Mouse (Mus musculus): ENCODE measurements around the gene Wrap73. TPM values are rescaled to one million over a fixed set of nuclear protein-coding genes. Genes with fewer than 3 reads are reported as not detected.

Wrap73 gene
- polyA plus RNA-seq, 1 experiment from 2014 or later = 46.6 TPM

- Histone ChIP-seq H3K4me2 (replicated peaks) (no peak overlapping the region), H3K9ac (no peak overlapping the region), H3K27me3 (replicated peaks) (0 out of 2 replicates have a peak, but pooled peaks cover 3% of the 10 kb centered on the region), H3K4me1 (no peaks in the 10 kb centered on the region), H3K9me3 (no peaks in the 10 kb centered on the region), H3K4me3 (no peak overlapping the region), H3K27ac (no peak overlapping the region), H3K36me3 (no peaks in the 10 kb centered on the region)
- no peak for ATAC-seq (ENCODE audit: low FRiP score, low read depth)
- WGBS = 86% methylated on average over 9 of the region's 9 CpGs
These were observed 23.0 kb upstream of the Wrap73 start for GRCm38 (mm10) chr4:154119208-154119607.

DNA sequence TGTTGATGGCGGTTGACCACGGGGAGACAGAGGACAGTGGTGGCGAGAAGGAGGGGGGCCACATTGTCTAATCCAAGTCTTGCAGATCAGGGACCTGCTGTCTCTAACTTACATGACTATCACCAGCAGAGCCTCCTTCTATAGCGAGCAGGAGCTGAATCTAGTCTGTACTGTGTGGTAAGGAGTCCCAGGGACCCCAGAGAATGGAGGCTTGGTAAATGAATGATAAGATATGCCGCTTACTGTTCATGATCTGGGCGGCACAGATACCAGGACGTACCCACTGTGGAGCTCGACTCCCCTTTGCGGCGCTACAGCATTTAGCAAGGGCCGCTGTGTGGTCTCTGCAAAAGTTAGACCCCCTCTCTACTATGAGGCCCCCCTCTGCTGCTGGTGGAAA, 20.4 kb upstream of the Wrap73 start:
- ATAC-seq (ENCODE audit: low FRiP score, low read depth) = no peak
- Histone ChIP-seq H3K9ac (no peak overlapping the region), H3K4me3 (no peak overlapping the region), H3K36me3 (no peaks in the 10 kb centered on the region), H3K27me3 (replicated peaks) (0 out of 2 replicates have a peak, but pooled peaks cover 3% of the 10 kb centered on the region), H3K4me2 (replicated peaks) (no peak overlapping the region), H3K27ac (no peak overlapping the region), H3K4me1 (no peaks in the 10 kb centered on the region), H3K9me3 (no peaks in the 10 kb centered on the region)
- 78% methylated on average over 11 of the region's 11 CpGs for WGBS

DNA sequence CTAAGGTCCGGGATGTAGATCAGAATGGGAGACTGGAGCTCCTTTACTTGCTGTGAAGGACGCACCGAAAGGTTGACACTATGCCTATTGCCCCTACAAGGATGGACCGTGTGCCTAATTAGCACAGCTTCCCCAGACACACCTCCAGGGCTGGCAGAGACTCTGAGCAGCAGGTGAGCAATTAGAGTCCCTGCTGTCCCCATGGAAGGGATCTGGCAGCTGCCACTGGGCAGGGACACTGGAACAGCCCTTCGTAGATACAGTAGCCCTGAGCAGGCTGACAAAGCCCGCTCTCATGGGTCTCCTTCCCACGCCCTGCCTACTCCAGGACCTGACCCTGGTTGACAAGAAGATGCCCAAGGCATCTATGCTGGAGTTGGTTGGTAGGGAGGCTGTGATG, 19.8 kb upstream of the Wrap73 start:
- Histone ChIP-seq H3K27me3 (replicated peaks) (0 out of 2 replicates have a peak, but pooled peaks cover 3% of the 10 kb centered on the region), H3K4me3 (no peak overlapping the region), H3K4me1 (no peaks in the 10 kb centered on the region), H3K27ac (no peak overlapping the region), H3K9me3 (no peaks in the 10 kb centered on the region), H3K36me3 (no peaks in the 10 kb centered on the region), H3K4me2 (replicated peaks) (no peak overlapping the region), H3K9ac (no peak overlapping the region)
- ATAC-seq (ENCODE audit: low FRiP score, low read depth) = no peak
- 74% methylated on average over 7 of the region's 7 CpGs for WGBS

- ATAC-seq (ENCODE audit: low FRiP score, low read depth) = no peak
- 84% methylated on average over 6 of the region's 6 CpGs for WGBS
These were observed 18.6 kb upstream of the Wrap73 start for GRCm38 (mm10) chr4:154123553-154123952.

GRCm38 (mm10) chr4:154125202-154125601, 17.0 kb upstream of the Wrap73 start:
- Histone ChIP-seq H3K27ac (no peak overlapping the region), H3K4me3 (no peak overlapping the region), H3K9me3 (no peaks in the 10 kb centered on the region), H3K4me1 (no peaks in the 10 kb centered on the region), H3K4me2 (replicated peaks) (no peak overlapping the region), H3K27me3 (replicated peaks) (0 out of 2 replicates have a peak, but pooled peaks cover 5% of the 10 kb centered on the region), H3K9ac (no peak overlapping the region), H3K36me3 (no peaks in the 10 kb centered on the region)
- no peak for ATAC-seq (ENCODE audit: low FRiP score, low read depth)
- 67% methylated on average over 5 of the region's 5 CpGs for WGBS

More at GRCm38 (mm10) chr4:154123553-154123952, 18.6 kb upstream of the Wrap73 start:
- Histone ChIP-seq H3K36me3 (no peaks in the 10 kb centered on the region), H3K4me2 (replicated peaks) (no peak overlapping the region), H3K4me1 (no peaks in the 10 kb centered on the region), H3K4me3 (no peak overlapping the region), H3K9me3 (no peaks in the 10 kb centered on the region), H3K27me3 (replicated peaks) (0 out of 2 replicates have a peak, but pooled peaks cover 3% of the 10 kb centered on the region), H3K27ac (no peak overlapping the region), H3K9ac (no peak overlapping the region)

DNA sequence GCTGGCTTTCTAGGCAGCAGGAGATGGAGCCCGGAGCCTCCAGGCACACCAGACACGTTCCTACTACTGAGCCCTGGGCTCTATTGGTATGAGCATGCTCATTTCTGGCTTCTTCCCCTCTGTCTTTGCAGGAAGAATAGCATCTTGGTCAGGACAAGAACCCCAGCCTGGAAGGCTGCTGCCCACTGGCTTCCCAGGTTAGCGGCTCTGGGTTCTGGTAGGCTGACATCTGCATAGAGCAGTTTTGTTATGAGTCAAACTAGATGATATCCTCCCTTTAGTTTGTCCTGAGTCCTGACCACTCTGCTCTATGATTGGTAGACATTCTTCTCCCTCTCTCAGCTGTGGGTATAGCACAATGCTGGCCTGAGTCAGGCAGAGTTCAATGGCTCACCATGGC, 14.9 kb upstream of the Wrap73 start:
- no peak overlapping the region for H3K9ac ChIP-seq
- no peak overlapping the region for H3K27ac ChIP-seq
- H3K4me3 ChIP-seq = no peak overlapping the region
- H3K4me2 ChIP-seq (replicated peaks) = no peak overlapping the region
- no peaks in the 10 kb centered on the region for H3K4me1 ChIP-seq
- WGBS = 71% methylated on average over 3 of the region's 3 CpGs
- H3K9me3 ChIP-seq = no peaks in the 10 kb centered on the region
- H3K27me3 ChIP-seq (replicated peaks) = 0 out of 2 replicates have a peak, but pooled peaks cover 5% of the 10 kb centered on the region
- ATAC-seq (ENCODE audit: low FRiP score, low read depth) = no peak
- H3K36me3 ChIP-seq = no peaks in the 10 kb centered on the region

DNA sequence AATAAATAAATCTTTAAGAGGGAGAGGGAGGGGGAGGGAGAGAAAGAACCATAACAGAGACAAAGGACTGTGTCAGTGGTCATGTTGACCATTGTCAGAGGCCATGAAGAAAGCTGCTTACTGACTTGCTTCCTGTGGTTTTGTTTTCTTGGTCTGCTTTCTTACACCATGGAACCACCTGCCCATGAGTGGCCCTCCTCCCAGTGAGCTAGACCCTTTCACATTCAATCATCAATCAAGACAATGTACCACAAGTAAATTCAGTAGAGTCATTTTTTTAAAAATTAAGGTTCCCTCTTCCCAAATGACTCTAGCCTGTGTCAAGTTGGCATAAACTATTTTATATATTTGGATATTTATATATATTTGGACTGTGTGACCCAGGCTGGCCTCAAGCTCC, 12.2 kb upstream of the Wrap73 start:
- Histone ChIP-seq H3K27ac (no peak overlapping the region), H3K4me2 (replicated peaks) (no peak overlapping the region), H3K4me3 (no peak overlapping the region), H3K27me3 (replicated peaks) (0 out of 2 replicates have a peak, but pooled peaks cover 4% of the 10 kb centered on the region), H3K4me1 (no peaks in the 10 kb centered on the region), H3K9me3 (no peaks in the 10 kb centered on the region), H3K36me3 (no peaks in the 10 kb centered on the region), H3K9ac (no peak overlapping the region)
- ATAC-seq (ENCODE audit: low FRiP score, low read depth) = no peak

DNA sequence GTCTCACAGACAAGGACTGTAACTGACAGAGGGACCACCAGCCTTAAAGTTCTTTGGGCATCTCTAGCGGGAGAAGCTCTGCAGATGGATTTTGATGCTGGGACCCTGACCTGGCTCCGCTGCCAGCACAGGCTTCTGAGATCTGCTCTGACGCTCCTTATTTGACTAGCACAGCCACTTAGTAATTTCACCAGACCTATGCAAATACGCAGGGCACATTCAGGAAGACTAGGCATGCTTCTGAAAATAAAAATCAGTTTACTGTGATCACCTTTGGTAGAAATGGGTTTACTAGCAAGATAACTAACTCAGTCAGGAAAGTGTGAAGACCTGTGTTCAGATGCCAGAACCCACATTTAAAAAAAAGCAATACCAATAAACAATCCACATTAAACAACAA, 10.3 kb upstream of the Wrap73 start:
- ATAC-seq (ENCODE audit: low FRiP score, low read depth) = no peak
- peaks cover 12% of the 10 kb centered on the region for H3K27me3 ChIP-seq (replicated peaks)
- WGBS = 81% methylated on average over 4 of the region's 4 CpGs

DNA sequence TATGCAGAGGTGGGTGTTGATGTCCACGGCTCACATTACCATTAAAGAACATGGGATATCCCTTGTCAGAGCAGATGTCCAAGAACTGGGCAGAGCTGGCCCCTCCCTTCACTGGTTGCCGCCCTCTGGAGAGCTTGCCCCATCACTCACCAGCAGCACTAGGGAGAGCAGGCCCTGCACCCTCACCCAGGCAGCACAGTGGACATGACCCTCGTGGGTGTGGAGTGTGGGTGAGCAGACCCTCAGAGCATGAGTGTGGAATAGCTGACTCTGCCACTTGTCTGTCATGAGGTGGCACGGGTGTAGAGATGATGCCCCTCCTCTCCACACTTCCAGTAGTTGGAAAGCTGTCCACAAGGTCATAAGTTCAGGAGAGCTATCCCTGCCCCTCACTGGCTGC, 7.4 kb upstream of the Wrap73 start:
- no peaks in the 10 kb centered on the region for H3K36me3 ChIP-seq
- no peak overlapping the region for H3K4me2 ChIP-seq (replicated peaks)
- ATAC-seq (ENCODE audit: low FRiP score, low read depth) = no peak
- no peaks in the 10 kb centered on the region for H3K9me3 ChIP-seq
- H3K4me1 ChIP-seq = peaks cover 6% of the 10 kb centered on the region
- WGBS = 71% methylated on average over 4 of the region's 4 CpGs
- H3K4me3 ChIP-seq = no peak overlapping the region
- no peak overlapping the region for H3K27ac ChIP-seq
- H3K27me3 ChIP-seq (replicated peaks) = peaks cover 37% of the 10 kb centered on the region
- no peak overlapping the region for H3K9ac ChIP-seq

More for the DNA sequence above, 10.3 kb upstream of the Wrap73 start:
- no peaks in the 10 kb centered on the region for H3K4me1 ChIP-seq
- H3K4me2 ChIP-seq (replicated peaks) = no peak overlapping the region
- H3K9ac ChIP-seq = no peak overlapping the region
- no peaks in the 10 kb centered on the region for H3K9me3 ChIP-seq
- no peak overlapping the region for H3K4me3 ChIP-seq
- H3K27ac ChIP-seq = no peak overlapping the region
- no peaks in the 10 kb centered on the region for H3K36me3 ChIP-seq

DNA sequence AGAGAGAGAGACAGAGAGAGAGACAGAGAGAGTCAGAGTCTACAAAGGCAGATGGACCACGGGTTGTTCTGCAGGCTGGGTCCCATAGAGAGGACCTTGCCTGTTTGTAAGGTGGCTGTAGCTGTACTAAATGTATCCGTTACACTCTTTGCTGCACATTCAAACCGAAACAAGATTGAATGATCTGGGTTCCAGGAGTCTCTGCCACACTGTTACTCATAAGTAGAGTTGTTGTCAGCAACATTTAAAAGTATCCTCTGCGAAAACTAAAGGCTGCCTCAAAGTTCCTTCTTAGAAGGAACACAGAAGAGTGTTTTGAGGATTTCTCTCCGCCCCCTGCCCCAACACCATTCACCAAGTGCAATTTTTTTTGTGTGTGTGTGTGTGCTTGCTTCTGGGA, 5.0 kb upstream of the Wrap73 start:
- H3K36me3 ChIP-seq = no peaks in the 10 kb centered on the region
- H3K9me3 ChIP-seq = no peaks in the 10 kb centered on the region
- H3K4me3 ChIP-seq = no peak overlapping the region
- no peak overlapping the region for H3K9ac ChIP-seq
- peaks cover 19% of the 10 kb centered on the region for H3K4me1 ChIP-seq
- H3K4me2 ChIP-seq (replicated peaks) = no peak overlapping the region
- ATAC-seq (ENCODE audit: low FRiP score, low read depth) = no peak
- WGBS = 65% methylated on average over 5 of the region's 5 CpGs
- no peak overlapping the region for H3K27ac ChIP-seq
- peaks cover 57% of the 10 kb centered on the region for H3K27me3 ChIP-seq (replicated peaks)

GRCm38 (mm10) chr4:154139671-154140181, 2.4 kb upstream of the Wrap73 start:
- 0 out of 2 replicates have a peak, but pooled peaks have one; percentile 4 for ATAC-seq (ENCODE audit: low FRiP score, low read depth)
- Histone ChIP-seq H3K4me1 (peaks cover 29% of the 10 kb centered on the region), H3K4me3 (peak overlapping the region; percentile 44), H3K9me3 (no peaks in the 10 kb centered on the region), H3K4me2 (replicated peaks) (peak overlapping the region; percentile 87), H3K27ac (no peak overlapping the region), H3K27me3 (replicated peaks) (peaks cover 57% of the 10 kb centered on the region), H3K9ac (peak overlapping the region; percentile 56), H3K36me3 (no peaks in the 10 kb centered on the region)
- WGBS = under 1% methylated on average over 58 of the region's 59 CpGs

DNA sequence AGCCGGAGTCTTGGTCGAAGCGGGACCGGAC, 2.2 kb upstream of the Wrap73 start, which contains the start of gene Trp73:
Trp73 (minus strand) TSS at position 27 of the 31 bp plus-strand sequence.
- no peak within 1 kb of the TSS for H3K27ac ChIP-seq
- no peaks in the 10 kb centered on the region for H3K36me3 ChIP-seq
- H3K4me2 ChIP-seq (replicated peaks) = peak within 1 kb of the TSS; percentile 87
- peak within 1 kb of the TSS; percentile 56 for H3K9ac ChIP-seq
- peak within 1 kb of the TSS; percentile 44 for H3K4me3 ChIP-seq
- H3K9me3 ChIP-seq = no peaks in the 10 kb centered on the region
- H3K27me3 ChIP-seq (replicated peaks) = peaks cover 55% of the 10 kb centered on the region
- ATAC-seq (ENCODE audit: low FRiP score, low read depth) = no peak
- H3K4me1 ChIP-seq = peaks cover 29% of the 10 kb centered on the region
- WGBS = 0% methylated on average over 4 of the region's 4 CpGs

GRCm38 (mm10) chr4:154140213-154141008, 1.8 kb upstream of the Wrap73 start:
- Histone ChIP-seq H3K27ac (no peak overlapping the region), H3K4me2 (replicated peaks) (peak overlapping the region; percentile 87), H3K36me3 (no peaks in the 10 kb centered on the region), H3K9me3 (no peaks in the 10 kb centered on the region), H3K4me1 (peaks cover 29% of the 10 kb centered on the region), H3K27me3 (replicated peaks) (peaks cover 52% of the 10 kb centered on the region), H3K9ac (peak overlapping the region; percentile 56), H3K4me3 (peak overlapping the region; percentile 44)
- ATAC-seq (ENCODE audit: low FRiP score, low read depth) = 0 out of 2 replicates have a peak, but pooled peaks have one; percentile 5
- WGBS = 1% methylated on average over 46 of the region's 46 CpGs
